17 mouse cellular contexts compared by ENCODE assay signal in genomic region chr7:67162135-67162534, GRCm38 (mm10).
DNase-seq lines count a peak whose midpoint lies in the region.
"Had no signal": no experiment of that assay in that cellular context is flagged by ENCODE, and none has a peak within 500 bp of the region (broad histone marks: within the 10 kb centered on the region; RNA-seq: fewer than 3 reads in every experiment).

No protein-coding gene starts in this region.

- DNase-seq in right cerebral cortex, postnatal 4 days = peak; percentile 10
- DNase-seq in right cerebral cortex, postnatal 25 days = no peak
- DNase-seq in testis, postnatal 10 days (ENCODE audit: low spot score) = peak; percentile 55
- DNase-seq in testis, postnatal 14 days (ENCODE audit: low spot score) = no peak
- DNase-seq in MN1 (ENCODE audit: low spot score) = peak; percentile 38
- no peak for DNase-seq in lung, postnatal 4 days
- DNase-seq: adrenal gland, adult 2 months; adrenal gland, adult 8-10 months; adrenal gland, postnatal 10 days; adrenal gland, postnatal 14 days; adrenal gland, postnatal 25 days; adrenal gland, postnatal 36 days; B cell, adult 2 months; cerebellum, adult 11 months; cerebellum, adult 11-12 months; cerebellum, adult 18-20 months; cerebellum, adult 2 months had no signal

Comparison
In these comparisons a context has a peak if more than half of its experiments do, and no peak if none do; other contexts are left out.
1. DNase-seq: peak in right cerebral cortex, postnatal 4 days (single experiment), testis, postnatal 10 days (single experiment) and MN1 (single experiment); none in right cerebral cortex, postnatal 25 days (single experiment), testis, postnatal 14 days (single experiment) and lung, postnatal 4 days (0 of 2).